Mouse (Mus musculus) spleen, adult 2 months (tissue): ENCODE measurements around the gene Itgal. TPM values are rescaled to one million over a fixed set of nuclear protein-coding genes. Genes with fewer than 3 reads are reported as not detected.
"Not testable (repeated sequence)": the region's sequence is repeated elsewhere in the genome, so short reads cannot be mapped to it uniquely, and the experiment has no call there.

Source experiments
- DNase-seq, 2 experiments: peaks; one replicate each; pipeline versions ENCODE4 v3.0.0 to v3.0.0-alpha.2; 2012 to 2021; ENCODE audit warnings: low spot score in 2 of 2, low read depth in 1 of 2
- H3K27ac ChIP-seq: fragments of 200-500 bp; 2 replicates; pipeline ENCODE4 v1.5.1; 2012; ENCODE audit warnings: low read length, inconsistent platforms; ENCODE audit not compliant: insufficient read depth
- H3K27me3 ChIP-seq: fragments of 200-500 bp; 2 replicates; pipeline ENCODE4 v1.6.1; 2012; ENCODE audit warnings: mild to moderate bottlenecking, moderate library complexity, low read length, inconsistent platforms; ENCODE audit not compliant: control insufficient read depth, insufficient read depth
- H3K36me3 ChIP-seq: fragments of 200-500 bp; 2 replicates; pipeline ENCODE4 v1.6.1; 2012; ENCODE audit warnings: mild to moderate bottlenecking, low read length, inconsistent platforms; ENCODE audit not compliant: control insufficient read depth, insufficient read depth
- H3K4me1 ChIP-seq: fragments of 200-500 bp; 2 replicates; pipeline ENCODE4 v1.6.1; 2011; ENCODE audit warnings: inconsistent platforms; ENCODE audit not compliant: control insufficient read depth, insufficient read depth, insufficient read length
- H3K4me3 ChIP-seq: fragments of 200-500 bp; 2 replicates; pipeline ENCODE4 v1.5.1; 2011; ENCODE audit warnings: mild to moderate bottlenecking, inconsistent platforms; ENCODE audit not compliant: insufficient read depth, insufficient read length; ENCODE audit errors: extremely low read depth
- CTCF ChIP-seq: fragments of 200-500 bp; IDR thresholded peaks from 2 replicates; pipeline ENCODE4 v1.5.1; 2011; ENCODE audit warnings: mild to moderate bottlenecking, inconsistent platforms; ENCODE audit not compliant: insufficient read depth, insufficient read length, insufficient replicate concordance; ENCODE audit errors: extremely low read depth
- POLR2A ChIP-seq: fragments of 200-500 bp; IDR thresholded peaks from 2 replicates; pipeline ENCODE4 v1.6.1; 2011; ENCODE audit warnings: low read depth, low read length, inconsistent platforms
- WGBS: fragments of 180-500 bp; shearing (Covaris S2); methylation state at CpG from one replicate; pipeline ENCODE4 v1.1.7; 2018; 5-methylcytosine and 5-hydroxymethylcytosine counted together
- polyA plus RNA-seq: library from polyadenylated mRNA; depleted of rRNA; stranded (reverse); fragments of >200 nt; gene quantifications from 2 replicates; pipeline ENCODE4 v1.2.3, GENCODE M21; 2012

Gene Itgal
- polyA plus RNA-seq, 1 experiment, result 92.1 TPM

DNA sequence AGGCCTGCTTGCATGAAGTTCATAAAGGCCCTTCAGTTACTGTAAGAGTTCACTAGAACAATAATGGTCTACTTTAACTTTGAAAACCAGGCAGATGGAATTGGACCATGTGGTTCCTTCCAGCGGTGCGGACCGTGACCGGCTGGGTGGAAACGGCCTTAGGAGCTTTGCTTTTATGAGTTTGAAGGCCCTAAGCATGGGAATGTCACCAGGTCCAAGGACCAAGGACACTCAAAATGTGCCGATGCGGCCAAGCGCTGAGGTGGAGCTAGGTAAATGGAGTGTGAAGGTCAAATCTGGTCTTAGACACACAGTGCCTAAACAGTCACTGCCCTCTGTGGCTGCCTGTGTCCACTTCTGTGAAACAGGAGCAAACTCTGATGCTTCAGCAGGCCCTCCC, 45.3 kb downstream of the Itgal start:
- WGBS, result 93% methylated on average over 8 of the region's 8 CpGs
- no peaks in the 10 kb centered on the region for H3K27me3 ChIP-seq
- no peak for DNase-seq
- TF ChIP-seq CTCF (no peak), POLR2A (no peak)
- no peaks in the 10 kb centered on the region for H3K4me1 ChIP-seq
- H3K27ac ChIP-seq, result no peak overlapping the region
- H3K36me3 ChIP-seq, result no peaks in the 10 kb centered on the region
- no peak overlapping the region for H3K4me3 ChIP-seq

DNA sequence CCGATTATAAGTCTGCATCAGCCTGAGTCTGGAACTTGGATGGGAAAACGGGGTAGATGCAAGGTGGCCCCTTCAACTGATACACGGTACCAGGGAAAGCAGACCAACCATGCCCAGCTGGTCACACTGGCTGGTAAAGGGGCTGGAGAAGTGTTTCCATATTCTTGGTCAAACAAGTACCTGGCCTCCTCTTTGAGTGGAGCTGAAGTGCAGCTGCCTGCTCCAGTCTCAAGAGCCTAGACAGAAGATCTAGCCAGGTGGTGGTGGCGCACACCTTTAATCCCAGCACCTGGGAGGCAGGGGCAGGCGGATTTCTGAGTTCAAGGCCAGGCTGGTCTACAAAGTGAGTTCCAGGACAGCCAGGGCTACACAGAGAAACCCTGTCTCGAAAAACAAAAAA, 45.8 kb downstream of the Itgal start:
- H3K27ac ChIP-seq, DNase-seq, H3K36me3 ChIP-seq, H3K27me3 ChIP-seq, H3K4me1 ChIP-seq, H3K4me3 ChIP-seq: not testable (repeated sequence)
- 88% methylated on average over 6 of the region's 6 CpGs for WGBS

DNA sequence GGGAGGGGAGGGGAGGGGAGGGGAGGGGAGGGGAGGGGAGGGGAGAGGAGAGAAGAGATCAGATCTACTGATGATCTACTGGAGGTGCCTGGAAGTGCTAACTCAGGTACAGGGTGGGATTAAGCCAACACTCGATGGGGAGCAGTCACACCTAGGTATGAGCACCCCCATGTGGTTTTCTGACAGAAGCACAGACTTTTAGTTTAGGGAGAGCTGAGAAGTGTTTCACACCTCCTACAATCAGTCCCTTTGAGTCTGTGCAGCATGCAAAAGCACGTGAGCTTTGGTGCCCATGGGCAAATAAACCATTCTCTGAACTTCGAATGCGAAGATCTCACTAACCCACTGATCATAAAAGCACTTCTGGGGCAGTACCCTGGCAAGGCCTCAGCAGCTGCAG, 46.3 kb downstream of the Itgal start:
- 54% methylated on average over 4 of the region's 4 CpGs for WGBS
- no peak for TF ChIP-seq POLR2A
- TF ChIP-seq CTCF, result peak; percentile 12; the same call in 1 of the 2 replicates
- Histone ChIP-seq H3K27ac (no peak overlapping the region), H3K36me3 (no peaks in the 10 kb centered on the region), H3K4me1 (no peaks in the 10 kb centered on the region), H3K27me3 (no peaks in the 10 kb centered on the region), H3K4me3 (no peak overlapping the region)
- peak in 1 of 2 experiments; percentile 21 for DNase-seq

DNA sequence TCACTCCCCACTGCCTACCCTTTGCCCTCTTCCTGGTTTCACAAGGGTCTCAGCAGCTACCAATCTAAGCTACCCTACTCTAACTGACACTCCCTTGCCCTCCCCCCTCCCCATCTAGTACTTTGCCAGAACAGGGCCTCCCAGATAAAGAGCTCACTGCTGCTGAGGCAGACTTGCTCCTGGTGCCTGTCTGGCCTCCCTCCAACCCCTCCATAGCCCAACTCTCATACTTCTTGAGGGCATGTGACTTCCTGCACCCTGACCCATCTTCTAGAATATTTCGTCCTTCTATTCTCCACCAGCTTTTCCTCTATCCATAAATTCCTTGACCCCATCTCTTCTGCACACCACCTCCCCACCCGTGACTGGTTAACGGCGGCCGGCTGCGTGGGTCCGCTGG, 46.8 kb downstream of the Itgal start:
- Histone ChIP-seq H3K27me3 (no peaks in the 10 kb centered on the region), H3K27ac (no peak overlapping the region), H3K36me3 (no peaks in the 10 kb centered on the region), H3K4me1 (no peaks in the 10 kb centered on the region), H3K4me3 (no peak overlapping the region)
- no peak for DNase-seq
- TF ChIP-seq POLR2A (no peak), CTCF (no peak)
- 94% methylated on average over 7 of the region's 7 CpGs for WGBS

DNA sequence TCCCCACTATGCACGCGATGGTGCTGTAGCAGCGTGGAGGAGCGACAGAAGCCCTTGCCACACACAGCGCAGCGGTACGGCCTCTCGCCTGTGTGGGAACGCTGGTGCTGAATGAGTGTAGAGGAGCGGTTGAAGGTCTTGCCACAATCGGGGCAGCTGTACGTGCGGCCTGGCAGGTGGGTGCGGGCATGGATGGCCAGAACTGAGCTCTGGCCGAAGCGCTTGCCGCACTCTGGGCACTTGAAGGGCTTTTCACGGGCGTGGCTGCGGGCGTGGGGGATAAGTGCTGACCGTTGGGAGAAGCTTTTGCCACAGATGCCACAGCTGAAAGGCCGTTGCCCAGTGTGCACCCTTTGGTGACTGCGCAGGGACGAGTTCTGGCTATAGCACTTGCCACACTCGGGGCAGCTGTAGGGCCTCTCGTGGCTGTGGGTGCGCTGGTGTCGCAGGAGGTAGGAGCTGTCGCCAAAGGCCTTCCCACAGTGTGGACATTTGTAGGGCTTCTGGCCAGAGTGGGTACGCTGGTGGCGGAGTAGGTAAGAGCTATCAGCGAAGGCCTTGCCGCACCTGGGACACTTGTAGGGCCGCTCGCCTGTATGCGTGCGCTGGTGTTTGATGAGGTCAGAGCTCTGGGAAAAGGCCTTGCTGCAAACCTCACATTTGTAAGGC, 47.4 kb downstream of the Itgal start:
- Histone ChIP-seq H3K27ac (no peak overlapping the region), H3K36me3 (no peaks in the 10 kb centered on the region), H3K4me3 (no peak overlapping the region), H3K27me3 (no peaks in the 10 kb centered on the region), H3K4me1 (no peaks in the 10 kb centered on the region)
- 96% methylated on average over 38 of the region's 38 CpGs for WGBS
- DNase-seq, result no peak
- TF ChIP-seq POLR2A (no peak), CTCF (no peak)

DNA sequence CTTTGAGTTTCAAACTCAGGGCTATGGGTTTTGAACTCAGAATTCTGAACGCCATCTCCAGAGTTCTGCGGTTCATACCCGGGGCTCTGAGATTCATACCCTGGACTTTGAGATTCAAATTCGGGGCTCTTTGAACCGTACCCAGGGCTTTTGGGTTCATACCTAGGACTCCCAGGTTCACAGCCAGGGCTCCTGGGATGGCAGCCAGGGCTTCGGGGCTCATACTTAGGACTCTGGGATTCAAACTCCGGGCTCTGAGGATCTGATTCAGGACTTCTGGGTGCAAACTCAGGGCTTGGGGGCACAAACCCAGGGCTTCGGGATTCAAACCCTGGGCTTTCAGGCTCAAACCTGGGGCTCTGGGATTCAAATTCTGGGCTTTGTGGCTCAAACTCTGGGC, 48.3 kb downstream of the Itgal start:
- TF ChIP-seq CTCF (no peak), POLR2A (no peak)
- no peaks in the 10 kb centered on the region for H3K27me3 ChIP-seq
- no peak for DNase-seq
- H3K36me3 ChIP-seq, result no peaks in the 10 kb centered on the region
- no peak overlapping the region for H3K4me3 ChIP-seq
- H3K4me1 ChIP-seq, result no peaks in the 10 kb centered on the region
- WGBS, result 87% methylated on average over 8 of the region's 8 CpGs
- H3K27ac ChIP-seq, result no peak overlapping the region

DNA sequence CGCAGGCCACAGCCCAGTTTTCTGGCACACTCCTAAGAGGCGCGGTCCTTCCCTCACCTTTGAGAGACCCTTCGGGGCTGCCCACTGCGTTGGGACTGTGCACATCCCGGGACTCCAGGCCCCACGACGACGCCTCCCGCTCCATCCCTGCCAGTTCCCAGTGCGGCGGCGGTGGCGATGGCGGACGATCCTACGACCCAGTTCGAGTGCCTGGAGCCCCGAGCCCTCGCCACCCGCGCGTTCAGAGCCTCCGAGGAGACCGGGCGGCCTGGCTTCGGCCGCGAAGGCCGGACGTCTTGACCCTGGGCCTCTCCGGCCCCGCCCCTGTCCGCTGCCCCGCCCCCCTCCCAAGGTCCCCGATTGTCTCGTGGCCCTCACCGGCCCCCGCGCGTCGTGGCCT, 49.0 kb downstream of the Itgal start:
- 4% methylated on average over 40 of the region's 42 CpGs for WGBS
- H3K36me3 ChIP-seq, result no peaks in the 10 kb centered on the region
- DNase-seq, result no peak
- H3K4me3 ChIP-seq, result peak overlapping the region; percentile 76
- H3K4me1 ChIP-seq, result no peaks in the 10 kb centered on the region
- peak overlapping the region; percentile 81 for H3K27ac ChIP-seq
- TF ChIP-seq POLR2A, result no peak
- TF ChIP-seq CTCF, result no peak
- H3K27me3 ChIP-seq, result no peaks in the 10 kb centered on the region
